25 mouse cellular contexts compared by ENCODE assay signal in genomic region chr4:111467796-111468195, GRCm38 (mm10). TPM values are rescaled to one million over a fixed set of nuclear protein-coding genes. Genes with fewer than 3 reads are reported as not detected.
DNase-seq lines count a peak whose midpoint lies in the region; ATAC-seq lines count a peak whose summit lies in the region.
"Had no signal": no experiment of that assay in that cellular context is flagged by ENCODE, and none has a peak within 500 bp of the region (broad histone marks: within the 10 kb centered on the region; RNA-seq: fewer than 3 reads in every experiment).

No protein-coding gene starts in this region.

- peaks cover 13% of the 10 kb centered on the region for H3K4me1 ChIP-seq in forebrain, embryonic 16.5 days (replicated peaks; ENCODE audit: control insufficient read depth, insufficient read depth, low read length)
- H3K4me1 ChIP-seq in forebrain, embryonic 14.5 days (ENCODE audit: control insufficient read depth, insufficient read depth, low read length) = 0 out of 2 replicates have a peak, but pooled peaks cover 3% of the 10 kb centered on the region
- H3K4me1 ChIP-seq in limb, embryonic 15.5 days = peaks cover 18% of the 10 kb centered on the region
- H3K4me1 ChIP-seq in limb, embryonic 10.5 days = no peaks in the 10 kb centered on the region
- peaks cover 16% of the 10 kb centered on the region for H3K4me1 ChIP-seq in embryonic facial prominence, embryonic 15.5 days
- H3K4me1 ChIP-seq: heart, embryonic 12.5 days; hindbrain, embryonic 10.5 days had no signal

- H3K27me3 ChIP-seq in forebrain, embryonic 16.5 days (replicated peaks; ENCODE audit: control insufficient read depth, insufficient read depth, low read length) = no peaks in the 10 kb centered on the region
- H3K27me3 ChIP-seq in forebrain, embryonic 14.5 days (replicated peaks; ENCODE audit: control insufficient read depth, insufficient read depth, low read length) = no peaks in the 10 kb centered on the region
- no peaks in the 10 kb centered on the region for H3K27me3 ChIP-seq in limb, embryonic 15.5 days
- H3K27me3 ChIP-seq in limb, embryonic 10.5 days (ENCODE audit: low read depth, poor library complexity, severe bottlenecking) = no peaks in the 10 kb centered on the region
- no peaks in the 10 kb centered on the region for H3K27me3 ChIP-seq in embryonic facial prominence, embryonic 15.5 days
- H3K27me3 ChIP-seq: heart, embryonic 12.5 days; heart, embryonic 15.5 days; hindbrain, embryonic 13.5 days had no signal

- H3K4me2 ChIP-seq in forebrain, embryonic 16.5 days (ENCODE audit: low read length) = no peak overlapping the region
- H3K4me2 ChIP-seq in forebrain, embryonic 14.5 days (ENCODE audit: low read length) = no peak overlapping the region
- no peak overlapping the region for H3K4me2 ChIP-seq in limb, embryonic 15.5 days
- no peak overlapping the region for H3K4me2 ChIP-seq in embryonic facial prominence, embryonic 15.5 days (replicated peaks)
- H3K4me2 ChIP-seq: heart, embryonic 12.5 days; heart, embryonic 15.5 days; hindbrain, embryonic 13.5 days had no signal

- H3K4me3 ChIP-seq in forebrain, embryonic 16.5 days (replicated peaks; ENCODE audit: low read length) = no peak overlapping the region
- no peak overlapping the region for H3K4me3 ChIP-seq in forebrain, embryonic 14.5 days (ENCODE audit: low read depth, low read length)
- H3K4me3 ChIP-seq in limb, embryonic 15.5 days = no peak overlapping the region
- H3K4me3 ChIP-seq in limb, embryonic 10.5 days = no peak overlapping the region
- no peak overlapping the region for H3K4me3 ChIP-seq in embryonic facial prominence, embryonic 15.5 days (replicated peaks)
- H3K4me3 ChIP-seq: heart, adult 2 months; heart, embryonic 12.5 days; heart, embryonic 15.5 days; hindbrain, embryonic 10.5 days; hindbrain, embryonic 13.5 days had no signal

- H3K36me3 ChIP-seq in forebrain, embryonic 16.5 days (ENCODE audit: control insufficient read depth, insufficient read depth) = no peaks in the 10 kb centered on the region
- H3K36me3 ChIP-seq in forebrain, embryonic 14.5 days (ENCODE audit: control insufficient read depth, insufficient read depth, low read length) = no peaks in the 10 kb centered on the region
- no peaks in the 10 kb centered on the region for H3K36me3 ChIP-seq in limb, embryonic 15.5 days
- no peaks in the 10 kb centered on the region for H3K36me3 ChIP-seq in limb, embryonic 10.5 days
- no peaks in the 10 kb centered on the region for H3K36me3 ChIP-seq in embryonic facial prominence, embryonic 15.5 days
- H3K36me3 ChIP-seq: heart, embryonic 12.5 days; heart, embryonic 15.5 days; hindbrain, embryonic 10.5 days; hindbrain, embryonic 13.5 days had no signal

- peak; percentile 62; the same call in 1 of the 2 replicates for ATAC-seq in forebrain, embryonic 16.5 days
- no peak for ATAC-seq in forebrain, embryonic 14.5 days
- ATAC-seq in limb, embryonic 15.5 days (ENCODE audit: insufficient number of reproducible peaks, low FRiP score, low TSS enrichment, low read depth) = no peak
- ATAC-seq in embryonic facial prominence, embryonic 15.5 days (ENCODE audit: insufficient number of reproducible peaks, low FRiP score, low TSS enrichment, low read depth) = no peak
- ATAC-seq: CD4-positive, CD25-positive, alpha-beta regulatory T cell, adult 4 months; intestine, postnatal 0 days had no signal

- no peaks in the 10 kb centered on the region for H3K9me3 ChIP-seq in forebrain, embryonic 16.5 days (ENCODE audit: control insufficient read depth, low read length)
- H3K9me3 ChIP-seq in forebrain, embryonic 14.5 days (replicated peaks; ENCODE audit: control insufficient read depth, low read length) = no peaks in the 10 kb centered on the region
- no peaks in the 10 kb centered on the region for H3K9me3 ChIP-seq in limb, embryonic 15.5 days
- H3K9me3 ChIP-seq in limb, embryonic 10.5 days (replicated peaks) = no peaks in the 10 kb centered on the region
- no peaks in the 10 kb centered on the region for H3K9me3 ChIP-seq in embryonic facial prominence, embryonic 15.5 days (replicated peaks)
- H3K9me3 ChIP-seq: heart, embryonic 12.5 days; heart, embryonic 15.5 days; hindbrain, embryonic 10.5 days; hindbrain, embryonic 13.5 days had no signal

- 79% methylated on average over 4 of the region's 4 CpGs for WGBS in forebrain, embryonic 16.5 days
- WGBS in forebrain, embryonic 14.5 days = 84% methylated on average over 4 of the region's 4 CpGs
- 71% methylated on average over 4 of the region's 4 CpGs for whole genome bisulfite sequencing in limb, embryonic 15.5 days
- 89% methylated on average over 4 of the region's 4 CpGs for WGBS in limb, embryonic 10.5 days
- 56% methylated on average over 4 of the region's 4 CpGs for WGBS in embryonic facial prominence, embryonic 15.5 days

- H3K27ac ChIP-seq in forebrain, embryonic 16.5 days (ENCODE audit: low read length) = no peak overlapping the region
- H3K27ac ChIP-seq in forebrain, embryonic 14.5 days (ENCODE audit: low read depth, low read length) = no peak overlapping the region
- peak overlapping the region; percentile 63 for H3K27ac ChIP-seq in limb, embryonic 15.5 days
- no peak overlapping the region for H3K27ac ChIP-seq in limb, embryonic 10.5 days
- peak overlapping the region; percentile 72 for H3K27ac ChIP-seq in embryonic facial prominence, embryonic 15.5 days (replicated peaks)
- H3K27ac ChIP-seq: heart, adult 2 months; heart, embryonic 15.5 days; hindbrain, embryonic 10.5 days; hindbrain, embryonic 13.5 days had no signal

- H3K9ac ChIP-seq in forebrain, embryonic 16.5 days (replicated peaks; ENCODE audit: low read depth, low read length) = no peak overlapping the region
- H3K9ac ChIP-seq in forebrain, embryonic 14.5 days (ENCODE audit: low read length) = no peak overlapping the region
- H3K9ac ChIP-seq in limb, embryonic 15.5 days = no peak overlapping the region
- H3K9ac ChIP-seq in embryonic facial prominence, embryonic 15.5 days = no peak overlapping the region
- H3K9ac ChIP-seq: heart, embryonic 12.5 days; heart, embryonic 15.5 days; hindbrain, embryonic 13.5 days had no signal

- DNase-seq in forebrain, embryonic 14.5 days (ENCODE audit: low spot score) = no peak
- no peak for DNase-seq in limb, embryonic 10.5 days (ENCODE audit: low spot score)
- DNase-seq in kidney, postnatal 36 days = no peak
- DNase-seq: adrenal gland, adult 2 months; adrenal gland, postnatal 14 days; cerebellum, adult 11 months; cerebellum, adult 2 months; cerebellum, adult 9-11 months; cerebellum, postnatal 25 days; gastrocnemius, postnatal 10 days; gastrocnemius, postnatal 36 days; heart, adult 2 months; heart, postnatal 10 days; heart, postnatal 36 days; kidney, adult 2 months had no signal

RNA-seq across cellular contexts. Expression of gene Bend5, which starts 53.0 kb away (rescaled TPM):
- 53.8 and 54.8 TPM in 2 replicates for polyA plus RNA-seq in forebrain, embryonic 16.5 days (2015; fragmentation: Nextera tagmentation; extraction: Ambion mirVana)
- polyA plus RNA-seq in forebrain, embryonic 14.5 days (2014; fragmentation: Nextera tagmentation; extraction: Ambion mirVana) = 66.4 and 69.2 TPM in 2 replicates
- polyA plus RNA-seq in limb, embryonic 15.5 days (2015; fragmentation: Nextera tagmentation; extraction: Ambion mirVana) = 44.9 and 46.6 TPM in 2 replicates
- 32.2 and 37.1 TPM in 2 replicates for polyA plus RNA-seq in limb, embryonic 10.5 days (2016; fragmentation: Nextera tagmentation; extraction: Ambion mirVana)
- polyA plus RNA-seq in embryonic facial prominence, embryonic 15.5 days (2015; fragmentation: Nextera tagmentation; extraction: Ambion mirVana) = 137 and 159 TPM in 2 replicates
- polyA plus RNA-seq: C2C12 had no signal

Comparison
In these comparisons a context has a peak if more than half of its experiments do, and no peak if none do; other contexts are left out.
1. H3K27ac ChIP-seq: peak in limb, embryonic 15.5 days (single experiment) and embryonic facial prominence, embryonic 15.5 days (single experiment); none in forebrain, embryonic 16.5 days (single experiment), forebrain, embryonic 14.5 days (single experiment) and limb, embryonic 10.5 days (single experiment).